Mouse (Mus musculus): ENCODE measurements around the gene Mrps10.
"Not testable (repeated sequence)": the region's sequence is repeated elsewhere in the genome, so short reads cannot be mapped to it uniquely, and the experiment has no call there.

The Mrps10 gene

DNA sequence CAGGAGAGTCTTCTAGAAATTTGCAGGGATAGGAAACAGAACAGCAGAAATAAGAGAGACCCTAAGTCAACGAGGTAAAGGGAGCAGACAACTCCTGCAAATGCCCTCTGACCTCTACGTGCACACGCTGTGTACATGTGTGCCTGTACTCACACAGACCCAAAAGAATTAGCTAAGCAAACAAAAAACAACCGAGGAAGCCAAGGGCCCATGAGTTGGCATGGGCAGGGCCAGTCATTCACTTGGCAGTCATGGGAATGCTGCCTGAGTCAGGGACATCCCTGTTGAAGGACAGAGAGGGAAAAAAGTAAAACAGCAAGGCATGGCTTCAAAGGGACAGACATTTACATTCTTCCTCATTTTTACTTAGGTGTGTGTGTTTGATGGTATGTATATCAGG is 14.6 kb downstream of the Mrps10 start:
- DNase-seq, result no peak

DNA sequence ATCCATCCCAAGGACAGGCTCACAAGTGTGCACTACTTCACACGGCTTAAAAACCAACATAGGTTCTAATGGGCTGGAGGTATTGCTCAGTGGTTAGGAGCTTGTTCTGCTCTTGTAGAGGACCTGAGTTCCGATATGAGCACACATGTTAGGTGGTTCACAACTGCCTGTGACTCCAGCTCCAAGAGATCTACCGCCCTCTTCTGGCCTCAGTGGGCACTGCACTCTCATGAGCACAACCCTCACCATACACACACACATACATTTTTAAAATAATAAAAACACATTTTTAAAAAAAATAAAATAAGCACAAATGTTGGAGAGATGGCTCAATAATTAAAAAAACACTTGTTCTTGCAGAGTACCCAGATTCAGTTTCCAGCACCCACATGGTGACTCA is 15.4 kb downstream of the Mrps10 start:
- no peak for DNase-seq

DNA sequence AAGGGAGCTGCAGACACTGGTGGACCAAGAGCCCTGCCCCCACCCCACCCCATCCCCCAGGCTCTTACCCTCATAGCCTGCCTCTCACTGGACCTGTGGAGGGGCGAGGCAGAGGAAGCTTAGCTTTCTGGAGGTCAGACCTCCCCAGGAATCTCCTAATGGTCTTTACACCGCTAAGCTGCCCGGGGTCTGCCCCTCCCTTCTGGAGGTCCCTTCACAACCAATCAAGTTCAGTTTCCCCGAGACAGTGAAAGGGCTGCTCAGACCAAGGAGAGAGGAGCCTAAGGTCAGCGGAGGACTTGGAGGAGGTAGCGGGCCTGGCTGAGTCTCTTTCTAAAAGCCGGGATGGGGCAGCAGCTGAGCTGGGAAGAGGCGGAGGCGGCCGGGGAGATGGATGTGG is 16.5 kb downstream of the Mrps10 start, which contains the start of gene Guca1b:
Guca1b (plus strand) TSS at position 249 of the 400 bp plus-strand sequence.
- no peak for DNase-seq

DNA sequence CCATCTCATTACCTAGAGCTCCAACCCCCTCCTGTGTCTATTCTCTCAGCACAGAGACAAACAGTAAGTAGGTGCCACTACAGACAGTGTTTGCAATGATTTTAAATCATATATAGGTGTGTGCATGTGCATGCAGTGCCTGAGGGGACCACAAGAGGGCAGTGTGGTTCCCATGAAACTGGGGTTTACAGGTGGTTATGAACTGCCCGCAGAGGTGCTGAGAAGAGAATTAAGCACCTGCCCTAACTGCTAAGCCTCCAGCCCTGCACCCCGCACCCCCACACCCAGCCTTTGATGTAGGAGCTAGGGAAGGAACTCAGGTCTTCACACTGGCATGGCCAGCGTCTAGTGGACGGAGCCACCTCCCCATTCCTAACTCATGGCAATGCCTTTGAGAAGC is 18.0 kb downstream of the Mrps10 start:
- peak; percentile 50 for DNase-seq

DNA sequence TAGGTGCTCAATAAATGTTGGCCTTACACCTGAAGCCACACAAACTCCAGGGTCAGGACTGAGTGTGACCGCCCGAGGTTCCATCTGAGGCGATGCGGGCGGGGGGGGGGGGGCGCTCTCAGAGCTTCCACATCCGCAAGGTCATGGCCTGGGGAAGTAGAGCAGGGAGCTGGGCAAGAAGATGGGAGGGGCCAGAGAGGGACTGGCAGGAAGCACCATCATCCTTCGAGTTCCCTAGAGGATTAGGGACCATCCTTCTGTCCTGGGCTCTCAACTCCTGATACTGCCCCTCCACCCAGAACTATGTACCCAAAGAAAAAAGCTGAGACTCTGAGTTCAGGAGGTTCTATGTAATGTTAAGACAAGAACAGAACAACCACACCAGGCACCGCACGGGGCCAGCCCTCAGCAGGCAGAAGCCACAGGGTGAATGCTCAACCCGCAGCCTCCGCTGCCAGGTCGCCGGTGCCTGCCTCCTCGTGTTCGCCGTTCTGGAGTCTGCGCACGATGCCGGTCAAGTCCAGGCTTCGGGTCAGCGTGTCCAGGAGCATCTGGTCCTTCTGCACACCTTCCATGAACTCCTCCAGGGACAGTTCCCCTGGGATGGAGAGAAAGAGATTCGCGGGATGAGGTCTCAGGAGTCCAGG is 25.7 kb downstream of the Mrps10 start:
- no peak for DNase-seq

DNA sequence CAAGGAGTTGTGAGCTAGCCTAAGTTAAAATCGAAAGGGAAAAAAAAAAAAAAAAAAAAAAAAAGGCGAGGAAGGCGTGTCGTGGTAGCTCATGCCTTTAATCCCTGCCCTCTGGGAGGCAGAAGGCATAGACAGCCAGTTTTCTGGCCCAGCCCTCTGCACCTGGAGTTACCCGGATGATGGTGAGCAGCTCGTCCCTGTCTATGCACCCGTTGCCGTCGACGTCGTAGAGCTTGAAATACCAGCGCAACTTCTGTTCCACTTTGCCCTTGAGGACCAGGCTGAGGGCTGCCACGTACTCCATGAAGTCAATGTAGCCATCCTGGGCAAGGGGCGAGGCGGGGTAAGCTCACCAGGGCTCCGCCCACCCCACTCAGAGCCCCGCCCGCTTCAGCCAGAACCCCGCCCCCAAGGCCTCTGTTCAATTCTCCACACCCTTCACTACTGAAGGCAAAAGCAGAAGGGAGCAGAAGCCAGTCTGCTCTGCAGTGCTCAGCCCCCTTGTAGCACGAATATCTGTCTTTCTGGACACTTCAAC is 26.8 kb downstream of the Mrps10 start:
- no peak for DNase-seq

DNA sequence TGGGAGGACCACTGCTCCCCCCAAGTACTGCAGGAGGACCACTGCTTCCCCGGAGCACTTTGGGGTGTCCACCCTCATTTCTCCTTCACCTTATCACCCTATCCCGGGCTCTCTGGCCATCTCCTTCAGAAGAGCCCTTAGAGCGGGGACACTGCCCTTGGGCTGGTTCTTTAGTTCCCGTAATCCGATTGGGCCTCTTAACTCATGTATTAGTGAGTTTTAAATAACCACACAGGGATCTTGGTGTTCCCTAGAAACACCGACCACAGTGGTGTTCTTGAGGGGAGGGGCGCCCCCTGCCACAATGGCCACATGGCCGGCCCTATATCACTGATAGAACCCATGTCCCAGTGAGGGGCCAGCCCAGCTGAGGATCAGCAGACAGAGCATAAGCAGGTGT is 30.4 kb downstream of the Mrps10 start:
- DNase-seq, result no peak

DNA sequence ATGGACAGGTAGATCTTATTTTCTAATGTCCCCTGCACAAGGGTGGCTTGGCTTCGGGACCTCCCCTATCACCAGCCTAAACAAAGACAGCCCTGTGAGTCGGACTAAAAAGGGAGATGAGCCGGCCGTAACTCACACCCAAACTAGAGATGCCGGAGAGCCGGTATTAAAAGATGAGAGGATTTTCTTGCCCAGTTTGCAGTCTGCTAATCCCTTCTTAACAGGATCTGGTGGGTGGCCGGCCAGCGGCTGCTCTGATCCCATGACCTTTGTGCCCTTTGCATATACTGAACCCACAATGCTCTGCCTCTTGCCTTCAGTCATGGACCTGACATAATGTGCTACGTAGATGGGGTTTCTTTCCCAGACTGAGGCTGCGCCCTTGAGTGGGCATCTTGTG is 31.8 kb downstream of the Mrps10 start, which contains the start of gene Guca1a:
Guca1a (minus strand) TSS at position 134 of the 400 bp plus-strand sequence.
- DNase-seq, result no peak

DNA sequence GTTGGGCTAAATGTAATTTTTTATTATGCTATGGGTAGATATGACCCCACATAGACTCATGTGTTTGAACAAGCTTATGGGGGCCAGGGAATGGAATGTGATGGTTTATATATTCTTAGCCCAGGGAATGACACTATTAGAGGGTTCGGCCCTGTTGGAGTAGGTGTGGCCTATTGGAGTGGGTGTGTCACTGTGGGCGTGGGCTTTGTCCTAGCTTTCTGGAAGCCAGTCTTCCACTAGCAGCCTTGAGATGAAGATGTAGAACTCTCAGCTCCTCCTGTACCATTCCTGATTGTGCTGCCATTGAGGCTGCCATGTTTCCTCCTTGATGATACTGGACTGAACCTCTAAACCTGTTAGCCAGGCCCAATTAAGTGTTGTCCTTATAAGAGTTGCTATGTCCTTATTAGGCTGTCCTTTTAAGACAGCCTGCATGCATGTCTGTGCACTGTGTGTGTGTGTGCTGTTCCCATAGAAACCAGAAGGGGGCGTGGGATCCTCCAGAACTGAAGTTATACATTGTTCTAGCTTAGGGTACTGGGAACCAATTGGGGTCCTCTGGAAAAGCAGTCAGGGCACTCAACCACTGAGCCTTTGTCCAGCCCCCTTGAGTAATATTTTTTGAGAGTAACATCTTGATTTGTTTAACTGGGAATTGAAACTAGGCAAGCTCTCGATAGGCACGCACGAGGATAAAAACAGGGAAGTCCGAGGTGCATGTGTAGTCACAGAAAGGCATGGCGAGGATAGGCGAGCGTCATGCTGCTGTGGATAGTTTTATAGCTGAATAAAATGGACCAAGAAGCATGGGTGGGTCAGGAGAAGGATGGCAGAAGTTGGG is 39.2 kb downstream of the Mrps10 start:
- DNase-seq, result no peak

DNA sequence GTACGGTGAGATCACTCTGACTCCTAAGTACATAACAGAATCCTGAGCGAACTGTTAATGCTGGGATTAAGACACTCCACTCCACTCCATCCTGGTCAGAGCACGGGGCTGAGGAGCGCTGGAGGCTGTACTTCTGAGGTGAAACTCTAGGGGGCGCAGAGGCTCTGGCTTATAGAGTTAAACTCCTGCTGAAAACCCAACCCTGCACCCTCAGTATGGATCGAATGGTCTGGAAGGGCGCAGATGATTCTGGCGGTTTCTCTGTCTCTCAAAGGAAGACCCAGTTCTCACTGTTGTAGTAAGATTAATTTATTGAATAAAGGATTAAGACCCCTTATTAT is 39.8 kb downstream of the Mrps10 start:
- peak; percentile 63 for DNase-seq

DNA sequence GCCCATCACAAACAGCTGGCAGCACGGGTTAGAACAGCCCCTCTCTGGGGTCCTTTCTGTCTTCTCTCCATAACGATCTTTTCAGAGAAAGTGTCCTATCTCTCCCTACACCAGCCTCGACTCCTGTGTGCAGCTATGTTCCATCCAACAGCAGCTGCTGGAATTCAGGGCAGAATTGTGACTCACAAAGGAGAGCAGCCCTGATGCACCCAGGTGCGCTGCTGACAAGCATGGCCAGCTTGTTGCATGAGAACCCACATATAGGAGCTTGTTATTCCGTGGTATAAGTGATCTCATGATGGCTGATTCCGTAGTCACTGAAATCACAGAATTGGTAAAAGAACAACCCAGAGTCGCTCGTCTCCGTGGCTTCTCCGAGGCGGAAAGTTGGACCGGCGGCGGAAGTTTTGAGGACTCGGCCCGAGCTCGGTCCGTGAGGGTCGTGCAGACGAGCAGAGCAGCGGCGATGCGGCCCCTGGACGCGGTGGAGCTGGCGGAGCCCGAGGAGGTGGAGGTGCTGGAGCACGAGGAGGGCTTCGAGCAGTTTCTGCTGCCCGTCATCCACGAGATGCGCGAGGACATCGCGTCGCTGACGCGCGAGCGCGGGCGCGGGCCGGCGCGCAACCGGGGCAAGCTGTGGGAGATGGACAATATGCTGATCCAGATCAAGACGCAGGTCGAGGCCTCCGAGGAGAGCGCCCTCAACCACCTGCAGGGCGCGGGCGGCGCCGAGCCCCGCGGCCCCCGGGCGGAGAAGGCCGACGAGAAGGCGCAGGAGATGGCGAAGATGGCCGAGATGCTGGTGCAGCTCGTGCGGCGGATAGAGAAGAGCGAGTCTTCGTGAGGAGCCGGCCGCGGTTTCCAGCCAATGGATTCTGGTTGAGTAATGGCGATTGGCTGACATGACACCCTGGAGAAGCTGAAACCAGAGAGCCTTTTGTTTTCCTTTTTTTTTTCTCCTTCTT is 41.5 kb downstream of the Mrps10 start:
- DNase-seq, result peak; percentile 17

DNA sequence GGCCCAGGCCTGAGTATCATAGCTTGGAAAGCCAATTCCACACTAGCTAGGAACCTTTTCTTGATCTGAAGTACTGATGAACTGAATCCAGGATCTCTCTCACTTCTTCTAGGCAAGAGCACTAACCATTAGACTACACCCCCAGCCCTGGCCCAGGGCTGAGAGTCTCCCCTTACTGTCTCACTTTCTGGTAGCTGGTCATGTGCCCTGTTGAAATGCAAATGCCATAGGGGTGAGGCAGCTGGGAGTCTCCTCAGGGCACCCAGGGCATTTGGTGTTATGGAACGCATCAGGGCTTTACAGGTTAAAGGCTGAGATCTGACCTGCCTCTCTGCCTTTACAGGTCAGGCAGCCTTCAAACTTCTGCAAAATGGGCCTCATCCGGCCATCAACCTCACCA is 51.5 kb downstream of the Mrps10 start:
- DNase-seq, result no peak

DNA sequence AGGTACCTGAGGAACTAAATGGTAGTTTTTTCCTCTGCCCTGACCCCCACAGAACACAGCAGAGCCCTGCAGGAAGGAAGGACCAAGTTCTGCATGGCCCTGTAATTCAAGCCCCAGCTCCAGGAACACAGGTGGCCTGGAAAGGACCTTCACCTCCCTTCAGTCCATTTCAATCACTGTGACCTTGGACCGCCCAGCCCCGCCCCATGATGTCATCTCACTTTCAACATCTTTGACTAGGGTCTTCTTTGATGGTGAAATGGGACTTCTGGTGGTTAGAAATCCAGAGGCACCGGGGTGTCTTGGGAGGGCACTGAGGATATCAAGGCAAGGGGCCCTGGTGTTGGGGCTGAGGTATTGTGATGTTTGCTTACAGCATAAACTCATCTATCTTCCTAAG is 52.9 kb downstream of the Mrps10 start:
- DNase-seq, result no peak

DNA sequence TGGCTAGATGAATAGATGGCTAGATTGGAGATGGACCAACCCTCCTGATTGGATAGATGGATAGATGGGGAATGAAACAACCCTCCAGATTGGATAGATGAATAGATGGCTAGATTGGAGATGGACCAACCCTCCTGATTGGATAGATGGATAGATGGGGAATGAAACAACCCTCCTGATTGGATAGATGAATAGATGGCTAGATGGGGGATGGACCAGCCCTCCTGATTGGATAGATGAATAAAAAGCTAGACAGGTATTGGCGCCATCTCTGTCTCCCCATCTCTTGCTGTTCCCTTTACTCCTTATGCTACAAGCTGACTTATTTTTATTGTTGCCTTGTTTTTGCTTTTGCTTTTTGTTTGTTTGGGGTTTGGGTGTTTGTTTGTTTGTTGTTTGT is 53.9 kb downstream of the Mrps10 start:
- not testable (repeated sequence) for DNase-seq

DNA sequence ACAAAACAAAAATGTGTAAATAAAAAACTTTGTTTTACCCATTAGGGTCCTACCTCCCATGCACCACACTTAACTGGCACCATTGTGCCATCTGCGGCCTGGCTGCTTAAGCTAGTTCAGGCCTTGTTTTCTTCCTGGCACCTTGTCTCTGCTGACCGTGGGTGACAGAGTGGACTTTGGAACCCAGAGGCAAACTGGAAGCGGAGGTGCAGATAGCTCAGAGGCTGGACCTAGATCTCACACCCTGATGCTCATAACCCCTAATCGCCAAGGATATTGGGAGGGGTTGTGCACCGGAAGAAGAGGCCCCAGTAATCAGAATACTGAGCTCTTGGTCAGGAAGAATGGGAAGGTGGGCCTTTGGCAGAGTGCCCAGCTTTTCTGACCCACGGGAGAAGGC is 55.5 kb downstream of the Mrps10 start:
- no peak for DNase-seq

DNA sequence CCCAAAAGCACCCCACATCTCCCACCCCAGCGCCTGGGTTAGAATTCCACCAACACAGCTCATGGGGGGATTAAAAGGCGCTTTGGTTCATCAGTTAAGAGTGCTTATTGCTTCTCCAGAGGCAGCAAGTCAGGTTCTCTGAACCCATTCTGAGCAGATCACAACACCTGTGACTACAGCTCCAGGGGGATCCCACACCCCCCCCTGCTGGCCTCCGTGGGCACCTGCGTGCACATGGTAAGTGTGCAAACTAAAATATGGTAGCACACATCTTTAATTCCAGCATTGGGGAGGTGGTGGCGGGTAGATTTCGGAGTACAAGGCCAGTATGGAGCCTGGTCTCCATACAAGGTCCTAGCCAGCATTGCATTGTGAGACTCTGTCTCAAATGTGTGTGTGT is 58.6 kb downstream of the Mrps10 start:
- DNase-seq, result no peak

DNA sequence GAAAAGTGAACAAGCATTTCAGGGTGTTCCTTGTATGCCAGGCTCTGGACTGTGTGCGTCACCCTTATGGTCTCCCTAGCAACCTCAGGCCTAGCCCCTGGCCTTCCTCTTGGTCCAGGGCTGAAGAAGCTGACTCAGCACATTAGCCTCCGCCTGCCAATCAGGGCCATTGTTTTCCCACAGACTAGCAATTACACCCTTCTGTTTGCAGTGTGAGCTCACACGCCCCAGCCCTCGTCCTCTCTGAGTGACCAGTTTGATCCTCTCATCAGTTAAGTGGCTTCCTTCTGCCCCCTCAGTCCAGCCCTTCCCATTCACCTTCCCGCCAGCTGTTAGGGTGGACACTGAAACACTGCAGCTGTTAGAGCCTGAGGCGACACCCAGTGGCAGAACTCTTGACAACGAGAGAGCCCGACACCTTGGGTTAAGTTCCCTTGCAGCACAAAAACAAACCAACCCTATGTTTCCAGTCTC is 60.2 kb downstream of the Mrps10 start:
- DNase-seq, result no peak

DNA sequence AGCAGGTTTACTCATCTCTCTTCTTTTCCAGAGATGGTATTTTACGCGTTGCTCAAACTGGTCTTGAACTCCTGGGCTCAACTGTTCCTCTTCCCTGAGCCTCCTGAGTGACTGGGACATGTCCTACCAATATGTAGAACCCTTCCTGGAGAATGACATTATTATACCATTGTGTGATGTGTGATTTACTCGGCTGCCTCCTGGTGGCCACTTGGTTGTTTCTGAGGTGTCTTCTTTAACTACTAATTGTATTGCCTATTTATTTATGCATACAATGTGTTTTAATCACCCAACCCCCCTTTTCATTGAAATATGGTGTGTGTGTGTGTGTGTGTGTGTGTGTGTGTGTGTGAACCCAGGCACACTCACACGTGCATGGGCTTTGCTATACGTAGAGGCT is 62.1 kb downstream of the Mrps10 start:
- DNase-seq, result no peak

Measured in right cerebral cortex, postnatal 4 days (tissue).